Mouse (Mus musculus) lung, postnatal 14 days (tissue): ENCODE data around the gene 1700001O22Rik.

Experiments
- DNase-seq: peaks from one replicate; pipeline ENCODE4 v3.0.0; 2021

Gene 1700001O22Rik

GRCm38 (mm10) chr2:30747602-30748162, 55.8 kb downstream of the 1700001O22Rik start:
- no peak for DNase-seq
